Mouse (Mus musculus): Measurements from ENCODE around the gene Rpf2. TPM values are rescaled to one million over a fixed set of nuclear protein-coding genes. Genes with fewer than 3 reads are reported as not detected.

The Rpf2 gene
- polyA plus RNA-seq, 1 experiment from 2014 or later: 113 TPM

DNA sequence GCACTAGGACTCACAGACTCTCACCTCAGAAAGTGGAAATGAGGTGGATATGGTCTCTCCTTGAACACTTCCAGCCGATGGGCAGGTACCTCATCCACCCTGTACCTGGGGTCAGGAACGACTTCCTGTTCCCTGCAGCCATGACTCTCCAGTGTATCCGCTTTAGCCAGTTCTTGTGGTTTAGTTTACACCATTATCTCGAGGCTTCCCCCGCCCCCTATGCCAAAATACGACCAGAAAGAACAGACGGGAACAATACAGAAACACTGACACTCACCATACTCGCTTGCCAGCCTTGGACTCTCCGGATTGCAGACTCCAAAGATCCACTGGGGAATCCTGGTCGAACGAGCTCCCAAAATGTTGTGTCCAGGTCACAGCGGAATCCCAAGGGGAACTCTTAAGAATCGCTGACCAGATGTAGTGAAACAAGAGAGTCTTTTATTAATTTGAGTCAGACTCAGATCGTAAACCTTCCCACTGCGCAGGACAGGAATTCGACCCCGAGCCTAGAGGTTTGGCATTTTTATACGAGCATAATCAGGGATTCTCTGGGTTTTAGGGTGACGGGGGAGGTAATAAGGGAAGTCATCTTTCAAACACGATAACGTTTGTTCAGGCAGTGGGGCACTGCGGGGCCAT, 55.4 kb downstream of the Rpf2 start:
- H3K4me3 ChIP-seq (ENCODE audit: low read depth, low read length): peak overlapping the region; percentile 5
- H3K36me3 ChIP-seq (ENCODE audit: control insufficient read depth, insufficient read depth, low read length): no peaks in the 10 kb centered on the region
- WGBS: 33% methylated on average over 22 of the region's 22 CpGs
- H3K27me3 ChIP-seq (replicated peaks; ENCODE audit: control insufficient read depth, insufficient read depth, low read length): no peaks in the 10 kb centered on the region
- DNase-seq (ENCODE audit: low spot score): no peak
- ATAC-seq (replicated peaks; ENCODE audit: low FRiP score): no peak
- peak overlapping the region; percentile 20; the same call in 1 of the 2 replicates for H3K9ac ChIP-seq (ENCODE audit: low read depth, low read length)
- H3K9me3 ChIP-seq (ENCODE audit: control insufficient read depth, low read length): no peaks in the 10 kb centered on the region
- H3K27ac ChIP-seq (ENCODE audit: low read depth, low read length): no peak overlapping the region
- peak overlapping the region; percentile 60 for H3K4me2 ChIP-seq
- H3K4me1 ChIP-seq (replicated peaks; ENCODE audit: control insufficient read depth, insufficient read depth, low read length): peaks cover 12% of the 10 kb centered on the region

DNA sequence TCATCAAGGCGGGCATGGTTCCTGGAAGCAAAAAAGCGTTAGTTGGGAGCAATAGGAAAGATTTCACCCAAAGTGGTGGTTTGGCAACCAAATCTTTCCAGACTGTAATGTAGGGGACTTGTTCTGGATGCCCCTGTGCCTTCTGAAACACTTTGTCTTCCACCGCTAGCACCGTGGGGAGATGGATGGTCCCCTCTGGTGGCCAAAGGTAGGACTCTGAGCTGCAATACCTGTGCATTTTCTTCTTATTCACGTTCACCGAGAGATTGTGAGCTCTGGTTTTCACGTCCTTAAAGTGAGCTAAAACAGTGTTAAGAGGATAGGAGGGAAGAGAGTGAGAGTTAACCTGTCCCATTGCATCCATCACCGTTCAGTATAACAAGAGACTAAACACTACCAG, 56.0 kb downstream of the Rpf2 start:
- DNase-seq (ENCODE audit: low spot score) (no peak), ATAC-seq (replicated peaks; ENCODE audit: low FRiP score) (no peak)
- H3K9ac ChIP-seq (ENCODE audit: low read depth, low read length): 0 out of 2 replicates have a peak overlapping the region, but pooled peaks have one; percentile 20
- H3K27ac ChIP-seq (ENCODE audit: low read depth, low read length): no peak overlapping the region
- H3K27me3 ChIP-seq (replicated peaks; ENCODE audit: control insufficient read depth, insufficient read depth, low read length): no peaks in the 10 kb centered on the region
- WGBS: 67% methylated on average over 8 of the region's 8 CpGs
- no peaks in the 10 kb centered on the region for H3K9me3 ChIP-seq (ENCODE audit: control insufficient read depth, low read length)
- H3K4me3 ChIP-seq (ENCODE audit: low read depth, low read length): peak overlapping the region; percentile 5; the same call in 1 of the 2 replicates
- H3K4me2 ChIP-seq: peak overlapping the region; percentile 60
- peaks cover 12% of the 10 kb centered on the region for H3K4me1 ChIP-seq (replicated peaks; ENCODE audit: control insufficient read depth, insufficient read depth, low read length)
- H3K36me3 ChIP-seq (ENCODE audit: control insufficient read depth, insufficient read depth, low read length): no peaks in the 10 kb centered on the region

DNA sequence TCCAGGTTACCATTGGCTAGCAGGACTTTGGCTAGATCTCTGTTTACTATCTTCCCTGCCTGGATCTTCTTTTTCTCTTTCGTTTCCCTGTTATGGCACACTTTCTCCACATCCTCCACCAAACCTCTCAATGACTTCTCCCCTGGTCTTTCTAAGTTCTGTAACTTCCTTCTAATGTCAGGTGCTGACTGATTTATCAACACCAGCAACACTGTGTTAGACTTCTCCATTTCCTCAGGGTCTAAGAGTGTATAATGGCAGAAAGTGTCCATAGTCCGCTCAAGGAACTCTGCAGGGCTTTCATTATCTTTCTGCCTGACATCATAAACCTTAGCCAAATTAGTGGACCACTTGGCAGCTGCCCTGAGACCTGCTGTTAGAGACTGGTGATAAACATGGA, 57.1 kb downstream of the Rpf2 start:
- H3K36me3 ChIP-seq (ENCODE audit: control insufficient read depth, insufficient read depth, low read length): no peaks in the 10 kb centered on the region
- DNase-seq (ENCODE audit: low spot score) (no peak), ATAC-seq (replicated peaks; ENCODE audit: low FRiP score) (no peak)
- no peak overlapping the region for H3K4me2 ChIP-seq
- H3K27me3 ChIP-seq (replicated peaks; ENCODE audit: control insufficient read depth, insufficient read depth, low read length): no peaks in the 10 kb centered on the region
- H3K9ac ChIP-seq (ENCODE audit: low read depth, low read length): no peak overlapping the region
- no peak overlapping the region for H3K27ac ChIP-seq (ENCODE audit: low read depth, low read length)
- no peaks in the 10 kb centered on the region for H3K9me3 ChIP-seq (ENCODE audit: control insufficient read depth, low read length)
- H3K4me3 ChIP-seq (ENCODE audit: low read depth, low read length): no peak overlapping the region
- peaks cover 12% of the 10 kb centered on the region for H3K4me1 ChIP-seq (replicated peaks; ENCODE audit: control insufficient read depth, insufficient read depth, low read length)
- WGBS: 51% methylated on average over 2 of the region's 2 CpGs

DNA sequence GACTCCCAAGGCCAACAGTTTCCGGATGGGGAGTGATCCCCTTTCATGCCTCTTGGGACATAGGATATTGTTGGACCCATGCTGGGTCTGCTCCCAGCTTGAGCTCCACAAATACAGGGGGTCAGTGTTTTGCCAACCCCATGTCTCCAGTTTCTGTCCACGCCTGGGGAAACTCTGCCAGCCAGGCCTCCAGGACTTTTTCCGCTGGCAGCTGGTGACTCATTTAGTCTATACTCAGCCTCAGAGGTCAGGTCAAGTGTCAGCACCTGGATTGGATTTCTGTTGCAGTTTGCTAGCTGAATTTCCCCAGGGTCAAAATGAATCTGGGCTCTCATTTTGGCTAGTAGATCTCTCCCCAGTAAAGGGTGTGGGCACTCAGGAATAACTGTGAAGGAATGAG, 58.0 kb downstream of the Rpf2 start:
- no peak for ATAC-seq (replicated peaks; ENCODE audit: low FRiP score)
- WGBS: 70% methylated on average over 3 of the region's 3 CpGs
- H3K27me3 ChIP-seq (replicated peaks; ENCODE audit: control insufficient read depth, insufficient read depth, low read length): no peaks in the 10 kb centered on the region

DNA sequence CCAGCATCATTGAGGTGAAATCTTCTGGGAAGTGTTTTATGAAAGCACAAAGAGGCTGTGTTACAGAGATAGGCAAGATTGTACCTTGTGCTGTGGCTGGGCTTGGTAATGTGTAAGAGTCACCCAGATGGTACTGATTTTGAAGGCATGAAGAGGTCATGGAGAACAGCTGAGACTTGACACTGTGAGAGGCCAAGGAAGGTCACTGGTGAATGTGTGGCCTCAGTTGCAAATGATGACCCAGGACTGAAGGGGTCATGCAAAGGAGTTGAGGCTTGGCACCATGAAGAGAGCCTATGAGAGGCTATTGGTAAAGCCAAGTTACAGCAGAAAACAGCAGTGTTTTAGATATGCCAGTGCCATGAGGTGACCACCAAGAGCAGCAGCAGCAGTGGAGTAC, 60.9 kb downstream of the Rpf2 start:
- H3K27me3 ChIP-seq (replicated peaks; ENCODE audit: control insufficient read depth, insufficient read depth, low read length): no peaks in the 10 kb centered on the region
- H3K4me3 ChIP-seq (ENCODE audit: low read depth, low read length): no peak overlapping the region
- no peak overlapping the region for H3K9ac ChIP-seq (ENCODE audit: low read depth, low read length)
- no peaks in the 10 kb centered on the region for H3K36me3 ChIP-seq (ENCODE audit: control insufficient read depth, insufficient read depth, low read length)
- H3K27ac ChIP-seq (ENCODE audit: low read depth, low read length): no peak overlapping the region
- no peaks in the 10 kb centered on the region; the same call in 1 of the 2 replicates for H3K4me1 ChIP-seq (replicated peaks; ENCODE audit: control insufficient read depth, insufficient read depth, low read length)
- no peak overlapping the region for H3K4me2 ChIP-seq
- ATAC-seq (replicated peaks; ENCODE audit: low FRiP score) (no peak), DNase-seq (ENCODE audit: low spot score) (no peak)
- no peaks in the 10 kb centered on the region for H3K9me3 ChIP-seq (ENCODE audit: control insufficient read depth, low read length)

More for the DNA sequence above, 58.0 kb downstream of the Rpf2 start:
- no peak overlapping the region for H3K9ac ChIP-seq (ENCODE audit: low read depth, low read length)
- H3K27ac ChIP-seq (ENCODE audit: low read depth, low read length): no peak overlapping the region
- H3K4me2 ChIP-seq: no peak overlapping the region
- peaks cover 12% of the 10 kb centered on the region for H3K4me1 ChIP-seq (replicated peaks; ENCODE audit: control insufficient read depth, insufficient read depth, low read length)
- H3K4me3 ChIP-seq (ENCODE audit: low read depth, low read length): no peak overlapping the region
- no peak for DNase-seq (ENCODE audit: low spot score)
- H3K9me3 ChIP-seq (ENCODE audit: control insufficient read depth, low read length): no peaks in the 10 kb centered on the region
- no peaks in the 10 kb centered on the region for H3K36me3 ChIP-seq (ENCODE audit: control insufficient read depth, insufficient read depth, low read length)

DNA sequence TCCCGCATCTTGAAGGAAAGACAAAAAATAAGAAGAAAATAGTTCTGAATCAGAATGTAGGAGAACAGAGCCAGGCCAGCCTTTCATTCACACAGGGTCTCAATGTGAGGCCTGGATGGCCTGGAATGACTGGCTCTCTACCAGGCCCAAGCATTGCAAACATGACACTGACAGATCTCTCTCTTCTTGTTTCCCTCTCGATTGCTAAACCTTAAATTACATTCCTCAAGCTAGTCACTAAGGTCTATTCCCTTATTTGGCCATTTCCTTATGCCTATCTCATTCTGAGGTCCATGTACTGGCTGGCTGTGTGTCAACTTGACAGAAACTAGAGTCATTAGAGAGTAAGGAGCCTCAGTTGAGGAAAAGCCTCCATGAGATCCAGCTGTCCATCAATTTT, 66.8 kb downstream of the Rpf2 start:
- WGBS: 65% methylated on average over 2 of the region's 2 CpGs
- ATAC-seq (replicated peaks; ENCODE audit: low FRiP score) (no peak), DNase-seq (ENCODE audit: low spot score) (no peak)
- no peaks in the 10 kb centered on the region for H3K36me3 ChIP-seq (ENCODE audit: control insufficient read depth, insufficient read depth, low read length)
- no peaks in the 10 kb centered on the region for H3K4me1 ChIP-seq (replicated peaks; ENCODE audit: control insufficient read depth, insufficient read depth, low read length)
- no peak overlapping the region for H3K4me3 ChIP-seq (ENCODE audit: low read depth, low read length)
- H3K9me3 ChIP-seq (ENCODE audit: control insufficient read depth, low read length): no peaks in the 10 kb centered on the region
- H3K9ac ChIP-seq (ENCODE audit: low read depth, low read length): no peak overlapping the region
- H3K4me2 ChIP-seq: no peak overlapping the region
- no peak overlapping the region for H3K27ac ChIP-seq (ENCODE audit: low read depth, low read length)
- no peaks in the 10 kb centered on the region for H3K27me3 ChIP-seq (replicated peaks; ENCODE audit: control insufficient read depth, insufficient read depth, low read length)

DNA sequence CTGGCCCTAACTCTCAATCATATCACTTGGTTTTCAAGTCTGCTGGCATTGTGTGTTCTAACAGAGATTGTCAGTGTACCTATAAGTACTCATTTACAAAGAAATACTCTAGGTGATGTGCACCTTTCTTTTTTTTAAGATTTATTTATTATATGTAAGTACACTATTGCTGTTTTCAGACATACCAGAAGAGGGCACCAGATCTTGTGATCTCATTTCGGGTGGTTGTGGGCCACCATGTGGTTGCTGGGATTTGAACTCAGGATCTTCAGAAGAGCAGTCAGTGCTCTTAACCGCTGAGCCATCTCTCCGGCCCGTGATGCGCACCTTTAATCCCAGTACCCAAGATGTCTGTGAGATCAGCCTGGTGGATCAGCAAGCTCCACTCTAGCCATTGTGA, 67.7 kb downstream of the Rpf2 start:
- no peaks in the 10 kb centered on the region for H3K27me3 ChIP-seq (replicated peaks; ENCODE audit: control insufficient read depth, insufficient read depth, low read length)
- WGBS: 89% methylated on average over 5 of the region's 5 CpGs
- H3K4me1 ChIP-seq (replicated peaks; ENCODE audit: control insufficient read depth, insufficient read depth, low read length): no peaks in the 10 kb centered on the region
- no peak overlapping the region for H3K4me2 ChIP-seq
- no peaks in the 10 kb centered on the region for H3K36me3 ChIP-seq (ENCODE audit: control insufficient read depth, insufficient read depth, low read length)
- H3K9me3 ChIP-seq (ENCODE audit: control insufficient read depth, low read length): no peaks in the 10 kb centered on the region
- H3K9ac ChIP-seq (ENCODE audit: low read depth, low read length): no peak overlapping the region
- DNase-seq (ENCODE audit: low spot score) (no peak), ATAC-seq (replicated peaks; ENCODE audit: low FRiP score) (no peak)
- no peak overlapping the region for H3K4me3 ChIP-seq (ENCODE audit: low read depth, low read length)
- no peak overlapping the region for H3K27ac ChIP-seq (ENCODE audit: low read depth, low read length)

DNA sequence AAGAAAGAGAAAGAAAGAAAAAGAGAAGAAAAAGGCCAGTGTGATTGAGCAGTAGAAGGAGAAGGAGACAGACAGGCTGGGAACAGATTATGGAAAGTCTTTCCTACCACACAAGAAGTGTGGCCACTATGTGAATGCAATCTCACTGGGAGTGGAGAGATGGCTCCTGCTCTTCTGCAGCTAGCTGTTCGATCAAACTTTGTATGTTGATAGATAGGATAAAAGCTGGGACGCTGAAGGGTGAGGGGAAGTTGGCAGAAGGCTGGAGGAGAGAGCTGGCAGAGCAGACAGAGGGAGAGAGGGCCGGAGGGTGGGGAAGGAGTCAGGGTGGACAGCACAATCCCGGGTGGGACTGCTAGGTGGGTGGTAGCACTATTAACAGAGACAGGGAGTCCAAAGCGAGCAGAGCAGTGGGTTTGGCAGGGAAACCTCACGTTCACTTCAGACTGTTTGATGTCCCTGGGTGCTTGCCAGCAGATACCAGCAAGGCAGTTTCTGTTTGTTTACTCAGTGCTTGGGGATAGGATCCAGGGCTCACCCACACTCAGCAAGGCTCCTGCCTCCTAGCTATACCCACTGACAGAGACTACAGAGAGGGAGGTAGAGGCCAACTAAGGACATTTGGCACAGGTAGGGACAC, 69.4 kb downstream of the Rpf2 start:
- no peak overlapping the region for H3K4me2 ChIP-seq
- H3K27me3 ChIP-seq (replicated peaks; ENCODE audit: control insufficient read depth, insufficient read depth, low read length): no peaks in the 10 kb centered on the region
- no peak overlapping the region for H3K9ac ChIP-seq (ENCODE audit: low read depth, low read length)
- H3K9me3 ChIP-seq (ENCODE audit: control insufficient read depth, low read length): no peaks in the 10 kb centered on the region
- no peaks in the 10 kb centered on the region for H3K36me3 ChIP-seq (ENCODE audit: control insufficient read depth, insufficient read depth, low read length)
- H3K4me1 ChIP-seq (replicated peaks; ENCODE audit: control insufficient read depth, insufficient read depth, low read length): no peaks in the 10 kb centered on the region
- ATAC-seq (replicated peaks; ENCODE audit: low FRiP score) (no peak), DNase-seq (ENCODE audit: low spot score) (no peak)
- no peak overlapping the region for H3K4me3 ChIP-seq (ENCODE audit: low read depth, low read length)
- WGBS: 47% methylated on average over 6 of the region's 6 CpGs
- H3K27ac ChIP-seq (ENCODE audit: low read depth, low read length): no peak overlapping the region
